Mouse (Mus musculus): ENCODE measurements at regions not wholly inside any gene's neighbourhood (a gene's known extent, or its start where the extent isn't known, plus 50 kb on each side); places are given as distances from the start of the nearest gene placed in this dataset.
A peak's percentile ranks its signal among the peaks of the same experiment; 100 is the strongest.

GRCm38 (mm10) chr6:31085063-31085759 is 126.3 kb upstream of the Klf14 start:
- no peak for DNase-seq

GRCm38 (mm10) chr6:31085760-31086108 is 126.9 kb upstream of the Klf14 start:
- no peak for DNase-seq

GRCm38 (mm10) chr6:31086283-31086682 is 127.4 kb upstream of the Klf14 start:
- DNase-seq = no peak

GRCm38 (mm10) chr6:31086798-31087360 is 128.0 kb upstream of the Klf14 start:
- no peak for DNase-seq

- no peak for DNase-seq
These were observed 128.6 kb upstream of the Klf14 start for GRCm38 (mm10) chr6:31087511-31087910.

GRCm38 (mm10) chr6:31088147-31088972 is 129.5 kb upstream of the Klf14 start:
- no peak for DNase-seq

- DNase-seq = no peak
These were observed 130.1 kb upstream of the Klf14 start for GRCm38 (mm10) chr6:31088973-31089368.

GRCm38 (mm10) chr6:31090288-31090687 is 131.4 kb upstream of the Klf14 start:
- no peak for DNase-seq

GRCm38 (mm10) chr6:31090791-31091190 is 131.9 kb upstream of the Klf14 start:
- DNase-seq = no peak

- no peak for DNase-seq
These were observed 133.4 kb upstream of the Klf14 start for GRCm38 (mm10) chr6:31092324-31092723.

- DNase-seq = peak; percentile 74 to 84
These were observed 133.9 kb upstream of the Klf14 start for GRCm38 (mm10) chr6:31092760-31093159.

GRCm38 (mm10) chr6:31095943-31096714 is 137.3 kb upstream of the Klf14 start:
- peak; percentile 81 to 90 for DNase-seq

GRCm38 (mm10) chr6:31096787-31097186 is 137.9 kb upstream of the Klf14 start:
- no peak for DNase-seq

GRCm38 (mm10) chr6:31097254-31097653 is 138.4 kb upstream of the Klf14 start:
- no peak for DNase-seq

GRCm38 (mm10) chr6:31098106-31098505 is 139.2 kb upstream of the Klf14 start:
- DNase-seq = no peak

- peak; percentile 60 to 66 for DNase-seq
These were observed 141.3 kb upstream of the Klf14 start for GRCm38 (mm10) chr6:31100084-31100579.

- DNase-seq = no peak
These were observed 141.9 kb upstream of the Klf14 start for GRCm38 (mm10) chr6:31100749-31101148.

- peak; percentile 64 to 71 for DNase-seq
These were observed 147.4 kb upstream of the Klf14 start for GRCm38 (mm10) chr6:31106144-31106836.

- DNase-seq = no peak
These were observed 148.0 kb upstream of the Klf14 start for GRCm38 (mm10) chr6:31106856-31107359.

- DNase-seq = no peak
These were observed 148.5 kb upstream of the Klf14 start for GRCm38 (mm10) chr6:31107360-31107759.

- no peak for DNase-seq
These were observed 149.2 kb upstream of the Klf14 start for GRCm38 (mm10) chr6:31107916-31108685.
